In genomic region chr11:98625611-98626410, GRCm38 (mm10) we compare ENCODE assay signal across 30 mouse cellular contexts. TPM values are rescaled to one million over a fixed set of nuclear protein-coding genes. Genes with fewer than 3 reads are reported as not detected.
"Had no signal": no experiment of that assay in that cellular context is flagged by ENCODE, and none has a peak within 500 bp of the region (broad histone marks: within the 10 kb centered on the region; RNA-seq: fewer than 3 reads in every experiment).

TSS of gene Gm12355 (minus strand) at chr11:98625661.
TSS of gene Gsdma3 (plus strand) at chr11:98626360.

- H3K27me3 ChIP-seq: kidney, embryonic 15.5 days; limb, embryonic 15.5 days; midbrain, embryonic 13.5 days; neural tube, embryonic 13.5 days had no signal

- H3K4me3 ChIP-seq: kidney, embryonic 15.5 days; left cerebral cortex, adult 2 months; limb, embryonic 12.5 days; limb, embryonic 15.5 days; megakaryocyte, embryonic 14.5 days; midbrain, embryonic 10.5 days; midbrain, embryonic 13.5 days; myocyte; neural tube, embryonic 13.5 days had no signal

- H3K27ac ChIP-seq: kidney, embryonic 15.5 days; left cerebral cortex, adult 2 months; limb, embryonic 12.5 days; limb, embryonic 15.5 days; liver, embryonic 14.5 days; midbrain, embryonic 10.5 days; midbrain, embryonic 13.5 days; neural tube, embryonic 13.5 days had no signal

- H3K9ac ChIP-seq: kidney, embryonic 15.5 days; limb, embryonic 12.5 days; limb, embryonic 15.5 days; liver, embryonic 14.5 days; liver, postnatal 0 days; lung, embryonic 14.5 days; midbrain, embryonic 13.5 days; neural tube, embryonic 13.5 days had no signal

- H3K4me1 ChIP-seq: kidney, embryonic 15.5 days; limb, embryonic 12.5 days; limb, embryonic 15.5 days; megakaryocyte, embryonic 14.5 days; midbrain, embryonic 10.5 days; midbrain, embryonic 13.5 days; neural tube, embryonic 13.5 days had no signal

- H3K4me2 ChIP-seq: kidney, embryonic 15.5 days; limb, embryonic 12.5 days; limb, embryonic 15.5 days; liver, embryonic 11.5 days; lung, embryonic 14.5 days; midbrain, embryonic 13.5 days; neural tube, embryonic 13.5 days had no signal

- H3K36me3 ChIP-seq: kidney, embryonic 15.5 days; limb, embryonic 12.5 days; limb, embryonic 15.5 days; midbrain, embryonic 10.5 days; midbrain, embryonic 13.5 days; neural tube, embryonic 13.5 days had no signal

- H3K9me3 ChIP-seq: kidney, embryonic 15.5 days; limb, embryonic 15.5 days; neural tube, embryonic 13.5 days had no signal

- DNase-seq: kidney, postnatal 10 days; kidney, postnatal 36 days; layer of hippocampus, postnatal 36 days; left cerebral cortex, postnatal 4 days; liver, postnatal 0 days; lung, embryonic 14.5 days; lung, postnatal 10 days; lung, postnatal 36 days; retina, postnatal 1 day; right cerebral cortex, postnatal 25 days; thymus, adult 18-20 months; thymus, postnatal 36 days had no signal

- ATAC-seq: liver, postnatal 0 days; midbrain, embryonic 13.5 days; midbrain, embryonic 16.5 days had no signal

RNA-seq across cellular contexts. Expression of gene Gm12355, which starts in this region (rescaled TPM):
- total RNA-seq: monocyte, adult 5-6 weeks; neutrophil, adult 5-6 weeks had no signal
- polyA plus RNA-seq: small intestine, adult 2 months; spleen, adult 2 months had no signal

RNA-seq across cellular contexts. Expression of gene Gsdma3, which starts in this region (rescaled TPM):
- total RNA-seq: left cerebral cortex, postnatal 4 days; monocyte, adult 5-6 weeks; neutrophil, adult 5-6 weeks had no signal
- polyA plus RNA-seq: kidney, embryonic 15.5 days; limb, embryonic 12.5 days; limb, embryonic 15.5 days; liver, embryonic 11.5 days; liver, embryonic 14.5 days; liver, postnatal 0 days; lung, embryonic 14.5 days; midbrain, embryonic 10.5 days; midbrain, embryonic 13.5 days; midbrain, embryonic 16.5 days; myocyte; neural tube, embryonic 13.5 days; small intestine, adult 2 months; spleen, adult 2 months; stomach, embryonic 16.5 days; urinary bladder, adult 2 months had no signal
